Mouse (Mus musculus) layer of hippocampus, adult 11-12 months (tissue): ENCODE results near the gene Abi3.

Source experiments
- DNase-seq: peaks from one replicate; pipeline ENCODE4 v3.0.0; 2022; ENCODE audit warnings: low spot score

Gene Abi3

GRCm38 (mm10) chr11:95838999-95839868 is 3.0 kb downstream of the Abi3 start:
- no peak for DNase-seq

GRCm38 (mm10) chr11:95838598-95838997 is 3.7 kb downstream of the Abi3 start:
- no peak for DNase-seq

GRCm38 (mm10) chr11:95837059-95837458 is 5.2 kb downstream of the Abi3 start, which contains the start of gene Gngt2:
Gene Gngt2 (plus strand): TSS chr11:95837216.
- no peak for DNase-seq

GRCm38 (mm10) chr11:95836433-95836832 is 5.8 kb downstream of the Abi3 start:
- no peak for DNase-seq

GRCm38 (mm10) chr11:95835832-95836231 is 6.4 kb downstream of the Abi3 start:
- no peak for DNase-seq

- DNase-seq: no peak
Observed at GRCm38 (mm10) chr11:95834742-95835710, 7.2 kb downstream of the Abi3 start.

- DNase-seq: peak; percentile 76
Observed at GRCm38 (mm10) chr11:95834143-95834667, 8.1 kb downstream of the Abi3 start.

GRCm38 (mm10) chr11:95833631-95834142 is 8.6 kb downstream of the Abi3 start:
- no peak for DNase-seq

- no peak for DNase-seq
Observed at GRCm38 (mm10) chr11:95833006-95833570, 9.2 kb downstream of the Abi3 start.

- no peak for DNase-seq
Observed at GRCm38 (mm10) chr11:95832129-95833005, 9.9 kb downstream of the Abi3 start.

- no peak for DNase-seq
Observed at GRCm38 (mm10) chr11:95831641-95832040, 10.6 kb downstream of the Abi3 start.

- no peak for DNase-seq
Observed at GRCm38 (mm10) chr11:95831276-95831619, 11.0 kb downstream of the Abi3 start.

GRCm38 (mm10) chr11:95830411-95831275 is 11.6 kb downstream of the Abi3 start:
- DNase-seq: no peak

GRCm38 (mm10) chr11:95829526-95830050 is 12.7 kb downstream of the Abi3 start:
- no peak for DNase-seq

- DNase-seq: no peak
Observed at GRCm38 (mm10) chr11:95828181-95828964, 13.9 kb downstream of the Abi3 start.

- DNase-seq: no peak
Observed at GRCm38 (mm10) chr11:95827464-95828085, 14.7 kb downstream of the Abi3 start.

GRCm38 (mm10) chr11:95827168-95827447 is 15.2 kb downstream of the Abi3 start:
- no peak for DNase-seq

GRCm38 (mm10) chr11:95826317-95827167 is 15.7 kb downstream of the Abi3 start:
- no peak for DNase-seq
